Mouse (Mus musculus): ENCODE data around the gene Mgat5b. TPM values are rescaled to one million over a fixed set of nuclear protein-coding genes. Genes with fewer than 3 reads are reported as not detected.

Gene Mgat5b
- total and polyA plus RNA-seq, 3 experiments, result not detected

- TF ChIP-seq TBP (IDR thresholded peaks at IDR 0.05; ENCODE audit: low read depth, low read length), result no peak
- TF ChIP-seq MAX (IDR thresholded peaks at IDR 0.05; ENCODE audit: low read length), result no peak
- TF ChIP-seq POLR2AphosphoS2 (IDR thresholded peaks at IDR 0.05; ENCODE audit: low read length), result no peak
- no peak for TF ChIP-seq NELFE (IDR thresholded peaks at IDR 0.05; ENCODE audit: low read depth, low read length)
- no peak for TF ChIP-seq ZKSCAN1 (IDR thresholded peaks at IDR 0.05; ENCODE audit: low read depth, low read length)
- Histone ChIP-seq H3K36me3 (ENCODE audit: control insufficient read depth in 1 of 2, insufficient read depth in 2 of 2, low read length in 2 of 2) (no peaks in the 10 kb centered on the region), H3K27ac (ENCODE audit: control insufficient read depth, low read depth, low read length) (no peak overlapping the region), H3K4me3 (ENCODE audit: control insufficient read depth in 1 of 2, insufficient read depth in 1 of 2, low read depth in 2 of 2, low read length in 2 of 2) (no peak overlapping the region), H3K9ac (ENCODE audit: control insufficient read depth, low read depth, low read length, poor library complexity, severe bottlenecking) (no peak overlapping the region), H3K27me3 (ENCODE audit: control insufficient read depth in 1 of 2, insufficient read depth in 2 of 2, low read length in 2 of 2) (peaks cover 0 to 7% of the 10 kb centered on the region in 2 experiments; a peak in 3 of 4 replicates), H3K79me2 (ENCODE audit: control insufficient read depth, insufficient read depth, low read length, poor library complexity) (no peaks in the 10 kb centered on the region), H3K9me3 (replicated peaks; ENCODE audit: insufficient read depth, low read length) (no peaks in the 10 kb centered on the region), H3K4me1 (ENCODE audit: control insufficient read depth in 1 of 2, insufficient read depth in 2 of 2, low read length in 2 of 2) (no peaks in the 10 kb centered on the region)
- DNase-seq (ENCODE audit: low read depth, low spot score), result no peak
Measured at GRCm38 (mm10) chr11:116915241-116915640, 3.4 kb upstream of the Mgat5b start.

GRCm38 (mm10) chr11:116917361-116917760, 1.3 kb upstream of the Mgat5b start:
- Histone ChIP-seq H3K27me3 (ENCODE audit: control insufficient read depth in 1 of 2, insufficient read depth in 2 of 2, low read length in 2 of 2) (peaks cover 0 to 5% of the 10 kb centered on the region in 2 experiments; a peak in 2 of 4 replicates), H3K36me3 (ENCODE audit: control insufficient read depth in 1 of 2, insufficient read depth in 2 of 2, low read length in 2 of 2) (no peaks in the 10 kb centered on the region), H3K4me1 (ENCODE audit: control insufficient read depth in 1 of 2, insufficient read depth in 2 of 2, low read length in 2 of 2) (no peaks in the 10 kb centered on the region), H3K79me2 (ENCODE audit: control insufficient read depth, insufficient read depth, low read length, poor library complexity) (no peaks in the 10 kb centered on the region), H3K27ac (ENCODE audit: control insufficient read depth, low read depth, low read length) (no peak overlapping the region), H3K9me3 (replicated peaks; ENCODE audit: insufficient read depth, low read length) (no peaks in the 10 kb centered on the region), H3K9ac (ENCODE audit: control insufficient read depth, low read depth, low read length, poor library complexity, severe bottlenecking) (no peak overlapping the region), H3K4me3 (ENCODE audit: control insufficient read depth in 1 of 2, insufficient read depth in 1 of 2, low read depth in 2 of 2, low read length in 2 of 2) (no peak overlapping the region)
- no peak for TF ChIP-seq RAD21 (IDR thresholded peaks at IDR 0.05; ENCODE audit: low read depth, low read length)
- no peak for DNase-seq (ENCODE audit: low read depth, low spot score)

DNA sequence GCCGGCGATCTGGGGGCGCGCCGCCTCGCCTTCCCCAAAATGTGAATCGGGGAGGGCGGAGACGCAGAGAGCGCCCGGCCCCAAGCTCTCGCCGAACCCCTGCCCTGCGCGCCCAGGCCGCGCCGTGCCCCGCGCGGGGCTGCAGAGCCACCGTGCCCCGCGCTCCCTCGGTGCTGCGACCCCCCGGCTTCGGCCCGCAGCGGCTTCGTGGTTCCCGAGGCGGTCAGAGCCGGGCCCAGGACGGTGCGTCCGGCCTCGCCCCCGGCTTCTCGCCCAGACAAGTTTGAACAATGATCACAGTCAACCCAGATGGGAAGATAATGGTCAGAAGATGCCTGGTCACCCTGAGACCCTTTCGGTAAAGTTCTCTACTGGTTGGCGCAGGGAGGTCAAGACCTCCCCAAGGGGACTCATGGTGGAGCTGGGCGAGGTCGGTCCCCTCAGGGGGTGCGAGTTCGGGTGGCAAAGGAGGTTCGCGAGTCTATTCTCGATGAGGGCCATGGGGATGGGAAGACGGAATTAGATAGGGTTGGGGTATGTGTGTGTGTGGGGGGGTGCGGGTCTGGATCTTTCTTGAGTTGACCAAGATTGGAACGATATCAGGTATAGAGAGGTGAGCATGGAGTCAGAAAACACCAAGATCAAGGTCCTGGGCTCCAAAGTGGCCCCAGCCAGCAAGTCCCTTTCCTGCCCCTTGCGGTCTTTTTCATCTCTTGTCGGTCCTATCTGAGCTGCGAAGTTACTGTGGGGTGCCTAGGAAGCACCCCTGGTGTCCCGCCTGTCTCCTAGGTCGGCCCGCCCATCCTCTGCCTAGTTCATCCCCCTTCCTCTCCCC, 740 bp downstream of the Mgat5b start:
- no peaks in the 10 kb centered on the region for H3K79me2 ChIP-seq (ENCODE audit: control insufficient read depth, insufficient read depth, low read length, poor library complexity)
- no peaks in the 10 kb centered on the region for H3K4me1 ChIP-seq (ENCODE audit: control insufficient read depth in 1 of 2, insufficient read depth in 2 of 2, low read length in 2 of 2)
- DNase-seq (ENCODE audit: low read depth, low spot score), result no peak
- H3K36me3 ChIP-seq (ENCODE audit: control insufficient read depth in 1 of 2, insufficient read depth in 2 of 2, low read length in 2 of 2), result no peaks in the 10 kb centered on the region
- TF ChIP-seq MAZ (IDR thresholded peaks at IDR 0.05; ENCODE audit: low read depth, low read length) (no peak), CTCF (IDR thresholded peaks at IDR 0.05 in 2 of 3, conservative IDR thresholded peaks at IDR 0.05 in 1 of 3; ENCODE audit: control insufficient read depth in 1 of 3, insufficient read depth in 1 of 3, low read depth in 2 of 3, low read length in 3 of 3, poor library complexity in 1 of 3, severe bottlenecking in 1 of 3) (no peak), MAFK (IDR thresholded peaks at IDR 0.05; ENCODE audit: borderline replicate concordance, low read depth, low read length) (no peak), TBP (IDR thresholded peaks at IDR 0.05; ENCODE audit: low read depth, low read length) (no peak), MAX (IDR thresholded peaks at IDR 0.05; ENCODE audit: low read length) (no peak), USF1 (IDR thresholded peaks at IDR 0.05; ENCODE audit: low read depth, low read length) (no peak), ELF1 (IDR thresholded peaks at IDR 0.05; ENCODE audit: low read depth, low read length) (no peak), POLR2AphosphoS5 (IDR thresholded peaks at IDR 0.05; ENCODE audit: borderline replicate concordance, low read depth, low read length) (no peak), GATA1 (IDR thresholded peaks at IDR 0.05; ENCODE audit: low read depth, low read length) (no peak), E2F4 (IDR thresholded peaks at IDR 0.05; ENCODE audit: borderline replicate concordance, low read depth, low read length) (no peak), POLR2A (IDR thresholded peaks at IDR 0.05; ENCODE audit: control insufficient read depth in 1 of 2, insufficient read depth in 1 of 2, low read depth in 1 of 2, low read length in 2 of 2, poor library complexity in 1 of 2) (no peak), GABPA (IDR thresholded peaks at IDR 0.05; ENCODE audit: low read depth, low read length) (no peak), UBTF (IDR thresholded peaks at IDR 0.05; ENCODE audit: borderline replicate concordance, insufficient read depth, low read depth, low read length) (no peak), RAD21 (IDR thresholded peaks at IDR 0.05; ENCODE audit: low read depth, low read length) (no peak), SMC3 (IDR thresholded peaks at IDR 0.05; ENCODE audit: low read depth, low read length) (no peak), EP300 (IDR thresholded peaks at IDR 0.05; ENCODE audit: low read depth in 1 of 2, low read length in 2 of 2) (no peak), NRF1 (IDR thresholded peaks at IDR 0.05; ENCODE audit: insufficient read depth, low read depth, low read length, poor library complexity, severe bottlenecking) (no peak)
- H3K9me3 ChIP-seq (replicated peaks; ENCODE audit: insufficient read depth, low read length), result no peaks in the 10 kb centered on the region
- no peak overlapping the region for H3K9ac ChIP-seq (ENCODE audit: control insufficient read depth, low read depth, low read length, poor library complexity, severe bottlenecking)
- H3K27ac ChIP-seq (ENCODE audit: control insufficient read depth, low read depth, low read length), result no peak overlapping the region
- H3K27me3 ChIP-seq (ENCODE audit: control insufficient read depth in 1 of 2, insufficient read depth in 2 of 2, low read length in 2 of 2), result peaks cover 0 to 4% of the 10 kb centered on the region in 2 experiments; a peak in 2 of 4 replicates
- H3K4me3 ChIP-seq (ENCODE audit: control insufficient read depth in 1 of 2, insufficient read depth in 1 of 2, low read depth in 2 of 2, low read length in 2 of 2), result no peak overlapping the region

Measured in MEL (cell line).